Mouse (Mus musculus) 3134 (cell line): ENCODE data around the gene Ptprk.

ENCODE experiments used
- DNase-seq: peaks from one replicate; pipeline ENCODE4 v3.0.0-alpha.2; 2011; ENCODE audit warnings: low spot score; ENCODE audit not compliant: insufficient read length; ENCODE audit errors: extremely low read depth

Ptprk gene

GRCm38 (mm10) chr10:28513601-28514000, 439.0 kb downstream of the Ptprk start:
- DNase-seq = no peak

GRCm38 (mm10) chr10:28516147-28516546, 441.5 kb downstream of the Ptprk start:
- no peak for DNase-seq

GRCm38 (mm10) chr10:28518297-28518696, 443.7 kb downstream of the Ptprk start:
- no peak for DNase-seq

GRCm38 (mm10) chr10:28519861-28520260, 445.2 kb downstream of the Ptprk start:
- no peak for DNase-seq

- no peak for DNase-seq
Measured at GRCm38 (mm10) chr10:28523992-28524735, 449.5 kb downstream of the Ptprk start.

GRCm38 (mm10) chr10:28540595-28540994, 466.0 kb downstream of the Ptprk start:
- DNase-seq = no peak

- DNase-seq = no peak
Measured at GRCm38 (mm10) chr10:28542754-28543153, 468.1 kb downstream of the Ptprk start.

- DNase-seq = no peak
Measured at GRCm38 (mm10) chr10:28550549-28550948, 475.9 kb downstream of the Ptprk start.

GRCm38 (mm10) chr10:28552068-28552467, 477.4 kb downstream of the Ptprk start:
- DNase-seq = no peak

GRCm38 (mm10) chr10:28564110-28564674, 489.6 kb downstream of the Ptprk start:
- no peak for DNase-seq

GRCm38 (mm10) chr10:28566378-28566777, 491.8 kb downstream of the Ptprk start:
- DNase-seq = no peak

- no peak for DNase-seq
Measured at GRCm38 (mm10) chr10:28566828-28567227, 492.2 kb downstream of the Ptprk start.

- DNase-seq = no peak
Measured at GRCm38 (mm10) chr10:28567441-28567840, 492.8 kb downstream of the Ptprk start.

- DNase-seq = no peak
Measured at GRCm38 (mm10) chr10:28568047-28568446, 493.4 kb downstream of the Ptprk start.

GRCm38 (mm10) chr10:28579596-28579995, 505.0 kb downstream of the Ptprk start:
- no peak for DNase-seq

- DNase-seq = no peak
Measured at GRCm38 (mm10) chr10:28586565-28587138, 512.0 kb downstream of the Ptprk start.

- no peak for DNase-seq
Measured at GRCm38 (mm10) chr10:28588401-28588800, 513.8 kb downstream of the Ptprk start.

- no peak for DNase-seq
Measured at GRCm38 (mm10) chr10:28590822-28591221, 516.2 kb downstream of the Ptprk start.

GRCm38 (mm10) chr10:28593566-28594292, 519.1 kb downstream of the Ptprk start:
- DNase-seq = no peak

GRCm38 (mm10) chr10:28596897-28597296, 522.3 kb downstream of the Ptprk start:
- DNase-seq = no peak

GRCm38 (mm10) chr10:28609136-28609535, 534.5 kb downstream of the Ptprk start:
- DNase-seq = no peak
